Mouse (Mus musculus) lung, postnatal 14 days (tissue): ENCODE measurements around the gene Ebp.

Experiments
- DNase-seq: peaks from one replicate; pipeline ENCODE4 v3.0.0; 2021

The Ebp gene

GRCm38 (mm10) chrX:8193419-8193723 lies at the start of gene Ebp:
Gene Ebp, minus strand, starts transcription at chrX:8193512.
- no peak for DNase-seq

- no peak for DNase-seq
Observed at GRCm38 (mm10) chrX:8238804-8239395, 45.6 kb upstream of the Ebp start.

GRCm38 (mm10) chrX:8236704-8237103 lies 43.4 kb upstream of the Ebp start:
- DNase-seq: no peak

GRCm38 (mm10) chrX:8233602-8234001 lies 40.3 kb upstream of the Ebp start:
- DNase-seq: no peak

- DNase-seq: no peak
Observed at GRCm38 (mm10) chrX:8230272-8230671, 37.0 kb upstream of the Ebp start.

GRCm38 (mm10) chrX:8223473-8223872 lies 30.2 kb upstream of the Ebp start:
- no peak for DNase-seq

- DNase-seq: peak; percentile 29
Observed at GRCm38 (mm10) chrX:8222678-8223421, 29.5 kb upstream of the Ebp start.

GRCm38 (mm10) chrX:8222296-8222677 lies 29.0 kb upstream of the Ebp start:
- DNase-seq: no peak

- DNase-seq: no peak
Observed at GRCm38 (mm10) chrX:8219651-8220050, 26.3 kb upstream of the Ebp start.

- no peak for DNase-seq
Observed at GRCm38 (mm10) chrX:8218114-8218513, 24.8 kb upstream of the Ebp start.

- no peak for DNase-seq
Observed at GRCm38 (mm10) chrX:8217383-8217782, 24.1 kb upstream of the Ebp start.

GRCm38 (mm10) chrX:8211490-8212207 lies 18.3 kb upstream of the Ebp start:
- DNase-seq: no peak

GRCm38 (mm10) chrX:8209720-8210119 lies 16.4 kb upstream of the Ebp start:
- DNase-seq: no peak

GRCm38 (mm10) chrX:8207224-8207623 lies 13.9 kb upstream of the Ebp start:
- DNase-seq: no peak

GRCm38 (mm10) chrX:8206694-8207197 lies 13.4 kb upstream of the Ebp start:
- DNase-seq: no peak

- peak; percentile 85 for DNase-seq
Observed at GRCm38 (mm10) chrX:8206015-8206693, 12.8 kb upstream of the Ebp start, which contains the start of gene Porcn. Gene Porcn, minus strand, starts transcription at chrX:8206525.

GRCm38 (mm10) chrX:8205551-8205950 lies 12.2 kb upstream of the Ebp start:
- no peak for DNase-seq

GRCm38 (mm10) chrX:8205088-8205487 lies 11.8 kb upstream of the Ebp start:
- DNase-seq: no peak

- DNase-seq: no peak
Observed at GRCm38 (mm10) chrX:8204076-8204475, 10.8 kb upstream of the Ebp start.

GRCm38 (mm10) chrX:8203105-8203504 lies 9.8 kb upstream of the Ebp start:
- DNase-seq: no peak

- DNase-seq: peak; percentile 74
Observed at GRCm38 (mm10) chrX:8192640-8193418, 483 bp downstream of the Ebp start.

GRCm38 (mm10) chrX:8192126-8192639 lies 1.1 kb downstream of the Ebp start:
- no peak for DNase-seq
